Mouse (Mus musculus) liver, embryonic 16.5 days (tissue): ENCODE results near the gene Tenm4. TPM values are rescaled to one million over a fixed set of nuclear protein-coding genes. Genes with fewer than 3 reads are reported as not detected.

ENCODE experiments used
- ATAC-seq: fragments of 200-750 bp; cut with Nextera tagmentation; 2 replicates; pipeline ENCODE4 v1.8.0; 2017; ENCODE audit warnings: low read depth, mild to moderate bottlenecking, moderate number of reproducible peaks, moderate library complexity
- H3K27ac ChIP-seq: fragments of 300-500 bp; sonication (generic); 2 replicates; pipeline ENCODE4 v1.5.1; 2014; ENCODE audit warnings: mild to moderate bottlenecking, low read length
- H3K27me3 ChIP-seq: fragments of 300-500 bp; sonication (generic); 2 replicates; pipeline ENCODE4 v1.6.1; 2014; ENCODE audit warnings: low read depth, low read length, mixed read lengths; ENCODE audit not compliant: control insufficient read depth, insufficient read depth
- H3K36me3 ChIP-seq: fragments of 300-500 bp; sonication (generic); 2 replicates; pipeline ENCODE4 v1.6.1; 2014; ENCODE audit warnings: mild to moderate bottlenecking; ENCODE audit not compliant: control insufficient read depth, insufficient read depth
- H3K4me1 ChIP-seq: fragments of 300-500 bp; sonication (generic); 2 replicates; pipeline ENCODE4 v1.6.1; 2014; ENCODE audit warnings: low read depth, low read length, mixed read lengths; ENCODE audit not compliant: control insufficient read depth
- H3K4me2 ChIP-seq: fragments of 300-500 bp; sonication (generic); 2 replicates; pipeline ENCODE4 v1.6.1; 2014; ENCODE audit warnings: low read depth, low read length, mixed read lengths
- H3K4me3 ChIP-seq: fragments of 300-500 bp; sonication (generic); 2 replicates; pipeline ENCODE4 v1.5.1; 2014; ENCODE audit warnings: low read depth, mild to moderate bottlenecking, low read length
- H3K9ac ChIP-seq: fragments of 300-500 bp; sonication (generic); 2 replicates; pipeline ENCODE4 v1.6.1; 2014; ENCODE audit warnings: low read depth, low read length
- H3K9me3 ChIP-seq: fragments of 300-500 bp; sonication (generic); replicated peaks from 2 replicates; pipeline ENCODE4 v1.6.1; 2016; ENCODE audit warnings: low read length; ENCODE audit not compliant: control insufficient read depth
- WGBS: fragments of 180-500 bp; shearing (Covaris S2); extraction: QIAGEN DNeasy Blood & Tissue Kit; methylation state at CpG from one replicate; pipeline ENCODE4 v1.1.7; 2014; ENCODE audit not compliant: insufficient replicate concordance; 5-methylcytosine and 5-hydroxymethylcytosine counted together
- polyA plus RNA-seq: library from polyadenylated mRNA; unstranded; fragments of >200 nt; fragmentation: Nextera tagmentation; extraction: Ambion mirVana; gene quantifications from 2 replicates; pipeline ENCODE4 v1.2.1, GENCODE M21; 2015

The Tenm4 gene
- polyA plus RNA-seq, 1 experiment from 2014 or later: 2.4 TPM

GRCm38 (mm10) chr7:96587403-96587802 lies 416.4 kb downstream of the Tenm4 start:
- no peak overlapping the region for H3K9ac ChIP-seq
- no peaks in the 10 kb centered on the region; the same call in 1 of the 2 replicates for H3K27me3 ChIP-seq
- H3K4me3 ChIP-seq: no peak overlapping the region
- no peaks in the 10 kb centered on the region for H3K9me3 ChIP-seq
- H3K36me3 ChIP-seq: no peaks in the 10 kb centered on the region
- H3K4me1 ChIP-seq: no peaks in the 10 kb centered on the region
- H3K4me2 ChIP-seq: no peak overlapping the region
- no peak for ATAC-seq
- H3K27ac ChIP-seq: no peak overlapping the region

- 64% methylated on average over 6 of the region's 6 CpGs for WGBS
- H3K9ac ChIP-seq: no peak overlapping the region
- H3K27me3 ChIP-seq: no peaks in the 10 kb centered on the region; the same call in 1 of the 2 replicates
- H3K4me3 ChIP-seq: no peak overlapping the region
- no peaks in the 10 kb centered on the region for H3K9me3 ChIP-seq
- H3K36me3 ChIP-seq: no peaks in the 10 kb centered on the region
- H3K27ac ChIP-seq: no peak overlapping the region
- H3K4me1 ChIP-seq: no peaks in the 10 kb centered on the region
- H3K4me2 ChIP-seq: no peak overlapping the region
- ATAC-seq: no peak
Observed at GRCm38 (mm10) chr7:96588567-96588966, 417.5 kb downstream of the Tenm4 start.

- H3K27me3 ChIP-seq: no peaks in the 10 kb centered on the region
- H3K4me1 ChIP-seq: no peaks in the 10 kb centered on the region
- H3K4me3 ChIP-seq: no peak overlapping the region
- WGBS: 61% methylated on average over 9 of the region's 9 CpGs
- no peak overlapping the region for H3K9ac ChIP-seq
- ATAC-seq: no peak
- no peak overlapping the region for H3K27ac ChIP-seq
- no peaks in the 10 kb centered on the region for H3K36me3 ChIP-seq
- H3K4me2 ChIP-seq: no peak overlapping the region
- H3K9me3 ChIP-seq: no peaks in the 10 kb centered on the region
Observed at GRCm38 (mm10) chr7:96595535-96596295, 424.7 kb downstream of the Tenm4 start.

- 43% methylated on average over 9 of the region's 9 CpGs for WGBS
- H3K27me3 ChIP-seq: no peaks in the 10 kb centered on the region
Observed at GRCm38 (mm10) chr7:96596402-96597195, 425.6 kb downstream of the Tenm4 start.

GRCm38 (mm10) chr7:96597871-96598270 lies 426.8 kb downstream of the Tenm4 start:
- H3K36me3 ChIP-seq: no peaks in the 10 kb centered on the region
- no peak overlapping the region for H3K4me3 ChIP-seq
- H3K27me3 ChIP-seq: no peaks in the 10 kb centered on the region
- ATAC-seq: no peak
- H3K27ac ChIP-seq: no peak overlapping the region
- H3K4me2 ChIP-seq: no peak overlapping the region
- no peaks in the 10 kb centered on the region for H3K9me3 ChIP-seq
- no peak overlapping the region for H3K9ac ChIP-seq
- WGBS: 60% methylated on average over 4 of the region's 4 CpGs
- no peaks in the 10 kb centered on the region for H3K4me1 ChIP-seq

More at GRCm38 (mm10) chr7:96596402-96597195, 425.6 kb downstream of the Tenm4 start:
- H3K4me1 ChIP-seq: no peaks in the 10 kb centered on the region
- H3K4me2 ChIP-seq: no peak overlapping the region
- H3K27ac ChIP-seq: no peak overlapping the region
- H3K36me3 ChIP-seq: no peaks in the 10 kb centered on the region
- no peak overlapping the region for H3K9ac ChIP-seq
- no peak for ATAC-seq
- no peak overlapping the region for H3K4me3 ChIP-seq
- no peaks in the 10 kb centered on the region for H3K9me3 ChIP-seq

- 40% methylated on average over 3 of the region's 3 CpGs for WGBS
- no peak for ATAC-seq
Observed at GRCm38 (mm10) chr7:96599081-96599480, 428.0 kb downstream of the Tenm4 start.

GRCm38 (mm10) chr7:96600381-96600941 lies 429.4 kb downstream of the Tenm4 start:
- H3K27ac ChIP-seq: no peak overlapping the region
- H3K4me3 ChIP-seq: no peak overlapping the region
- ATAC-seq: no peak
- no peaks in the 10 kb centered on the region for H3K9me3 ChIP-seq
- no peaks in the 10 kb centered on the region for H3K4me1 ChIP-seq
- H3K9ac ChIP-seq: no peak overlapping the region
- H3K36me3 ChIP-seq: no peaks in the 10 kb centered on the region
- 22% methylated on average over 5 of the region's 5 CpGs for WGBS
- H3K27me3 ChIP-seq: no peaks in the 10 kb centered on the region
- no peak overlapping the region for H3K4me2 ChIP-seq

More at GRCm38 (mm10) chr7:96599081-96599480, 428.0 kb downstream of the Tenm4 start:
- Histone ChIP-seq H3K9me3 (no peaks in the 10 kb centered on the region), H3K4me3 (no peak overlapping the region), H3K27ac (no peak overlapping the region), H3K9ac (no peak overlapping the region), H3K36me3 (no peaks in the 10 kb centered on the region), H3K27me3 (no peaks in the 10 kb centered on the region), H3K4me1 (no peaks in the 10 kb centered on the region), H3K4me2 (no peak overlapping the region)

- Histone ChIP-seq H3K4me2 (no peak overlapping the region), H3K36me3 (no peaks in the 10 kb centered on the region), H3K9ac (no peak overlapping the region), H3K4me3 (no peak overlapping the region), H3K27ac (no peak overlapping the region), H3K9me3 (no peaks in the 10 kb centered on the region), H3K27me3 (no peaks in the 10 kb centered on the region), H3K4me1 (no peaks in the 10 kb centered on the region)
- no peak for ATAC-seq
- 44% methylated on average over 3 of the region's 3 CpGs for WGBS
Observed at GRCm38 (mm10) chr7:96604091-96604745, 433.2 kb downstream of the Tenm4 start.
